Mouse (Mus musculus) kidney, adult 2 months (tissue): ENCODE measurements around the gene Irak2.

Experiments used
- CTCF ChIP-seq: fragments of 200-500 bp; conservative IDR thresholded peaks from 2 replicates; pipeline ENCODE4 v1.5.1; 2011; ENCODE audit warnings: low read depth, mild to moderate bottlenecking, control low read depth, low read length, moderate library complexity, mixed read lengths; ENCODE audit not compliant: insufficient read depth, insufficient read length
- POLR2A ChIP-seq: fragments of 200-500 bp; IDR thresholded peaks from one replicate; pipeline ENCODE4 v1.6.1; 2011; ENCODE audit warnings: low read depth, low read length, control low read depth

GRCm38 (mm10) chr6:113623386-113623785 is 14.9 kb upstream of the Irak2 start:
- TF ChIP-seq POLR2A (no peak), CTCF (no peak)
